Mouse (Mus musculus) hindbrain, embryonic 12.5 days (tissue): ENCODE measurements around the gene F10. TPM values are rescaled to one million over a fixed set of nuclear protein-coding genes. Genes with fewer than 3 reads are reported as not detected.

Source experiments
- ATAC-seq: fragments of 200-750 bp; cut with Nextera tagmentation; 2 replicates; pipeline ENCODE4 v1.8.0; 2017; ENCODE audit warnings: moderate TSS enrichment; ENCODE audit not compliant: low FRiP score
- H3K27ac ChIP-seq: fragments of 300-500 bp; sonication (generic); 2 replicates; pipeline ENCODE4 v1.5.1; 2016; ENCODE audit warnings: mild to moderate bottlenecking
- H3K27me3 ChIP-seq: fragments of 300-500 bp; sonication (generic); 2 replicates; pipeline ENCODE4 v1.6.1; 2016; ENCODE audit warnings: mild to moderate bottlenecking
- H3K36me3 ChIP-seq: fragments of 300-500 bp; sonication (generic); 2 replicates; pipeline ENCODE4 v1.6.1; 2016; ENCODE audit warnings: mild to moderate bottlenecking
- H3K4me1 ChIP-seq: fragments of 300-500 bp; sonication (generic); 2 replicates; pipeline ENCODE4 v1.6.1; 2016
- H3K4me2 ChIP-seq: fragments of 300-500 bp; sonication (generic); replicated peaks from 2 replicates; pipeline ENCODE4 v1.6.1; 2016; ENCODE audit warnings: mild to moderate bottlenecking
- H3K4me3 ChIP-seq: fragments of 300-500 bp; sonication (generic); 2 replicates; pipeline ENCODE4 v1.5.1; 2016; ENCODE audit warnings: mild to moderate bottlenecking
- H3K9ac ChIP-seq: fragments of 300-500 bp; sonication (generic); 2 replicates; pipeline ENCODE4 v1.6.1; 2016; ENCODE audit warnings: mild to moderate bottlenecking, moderate library complexity
- H3K9me3 ChIP-seq: fragments of 300-500 bp; sonication (generic); replicated peaks from 2 replicates; pipeline ENCODE4 v1.6.1; 2016; ENCODE audit warnings: mild to moderate bottlenecking
- WGBS: fragments of 180-500 bp; shearing (Covaris S2); methylation state at CpG from one replicate; pipeline ENCODE4 v1.1.7; 2016; 5-methylcytosine and 5-hydroxymethylcytosine counted together
- polyA plus RNA-seq: library from polyadenylated mRNA; unstranded; fragments of >200 nt; fragmentation: Nextera tagmentation; extraction: Ambion mirVana; gene quantifications from 2 replicates; pipeline ENCODE4 v1.2.1, GENCODE M21; 2016

The F10 gene
- polyA plus RNA-seq, result 0.59 and 0.66 TPM in 2 replicates

- Histone ChIP-seq H3K4me1 (no peaks in the 10 kb centered on the region; the same call in 1 of the 2 replicates), H3K4me2 (no peak within 1 kb of the TSS), H3K9me3 (no peaks in the 10 kb centered on the region), H3K27me3 (no peaks in the 10 kb centered on the region; the same call in 1 of the 2 replicates), H3K36me3 (no peaks in the 10 kb centered on the region), H3K27ac (no peak within 1 kb of the TSS), H3K4me3 (no peak within 1 kb of the TSS), H3K9ac (no peak within 1 kb of the TSS)
- WGBS, result 79% methylated on average over 7 of the region's 7 CpGs
- ATAC-seq, result no peak
Measured at GRCm38 (mm10) chr8:13037015-13037414, at the start of gene F10. Gene F10, plus strand, starts transcription at chr8:13037308.

GRCm38 (mm10) chr8:12987571-12987970 lies 49.5 kb upstream of the F10 start:
- Histone ChIP-seq H3K4me2 (no peak overlapping the region), H3K4me1 (no peaks in the 10 kb centered on the region), H3K27me3 (no peaks in the 10 kb centered on the region), H3K36me3 (peaks cover 55% of the 10 kb centered on the region), H3K4me3 (no peak overlapping the region), H3K27ac (no peak overlapping the region), H3K9ac (no peak overlapping the region), H3K9me3 (no peaks in the 10 kb centered on the region)
- WGBS, result 65% methylated on average over 8 of the region's 8 CpGs
- ATAC-seq, result no peak

GRCm38 (mm10) chr8:12988722-12989430 lies 48.2 kb upstream of the F10 start:
- Histone ChIP-seq H3K4me3 (no peak overlapping the region), H3K27ac (no peak overlapping the region), H3K4me2 (no peak overlapping the region), H3K4me1 (no peaks in the 10 kb centered on the region), H3K27me3 (no peaks in the 10 kb centered on the region), H3K36me3 (peaks cover 55% of the 10 kb centered on the region), H3K9ac (no peak overlapping the region), H3K9me3 (no peaks in the 10 kb centered on the region)
- ATAC-seq, result no peak
- WGBS, result 81% methylated on average over 13 of the region's 13 CpGs

- Histone ChIP-seq H3K9me3 (no peaks in the 10 kb centered on the region), H3K27me3 (no peaks in the 10 kb centered on the region), H3K4me1 (peaks cover 5% of the 10 kb centered on the region; the same call in 1 of the 2 replicates), H3K9ac (no peak overlapping the region), H3K27ac (no peak overlapping the region), H3K4me2 (no peak overlapping the region), H3K36me3 (peaks cover 52% of the 10 kb centered on the region), H3K4me3 (no peak overlapping the region)
- ATAC-seq, result no peak
- 87% methylated on average over 10 of the region's 10 CpGs for WGBS
Measured at GRCm38 (mm10) chr8:12991411-12991810, 45.7 kb upstream of the F10 start.

- no peak overlapping the region for H3K4me2 ChIP-seq
- WGBS, result 85% methylated on average over 5 of the region's 5 CpGs
- H3K27ac ChIP-seq, result no peak overlapping the region
- H3K4me3 ChIP-seq, result no peak overlapping the region
- no peak for ATAC-seq
- H3K36me3 ChIP-seq, result peaks cover 69% of the 10 kb centered on the region
- no peak overlapping the region for H3K9ac ChIP-seq
- no peaks in the 10 kb centered on the region for H3K27me3 ChIP-seq
- peaks cover 8% of the 10 kb centered on the region; the same call in 1 of the 2 replicates for H3K4me1 ChIP-seq
- no peaks in the 10 kb centered on the region for H3K9me3 ChIP-seq
Measured at GRCm38 (mm10) chr8:12994468-12994867, 42.6 kb upstream of the F10 start.

GRCm38 (mm10) chr8:12995481-12995880 lies 41.6 kb upstream of the F10 start:
- no peaks in the 10 kb centered on the region for H3K9me3 ChIP-seq
- WGBS, result 74% methylated on average over 5 of the region's 5 CpGs
- no peak overlapping the region for H3K9ac ChIP-seq
- H3K4me2 ChIP-seq, result no peak overlapping the region
- ATAC-seq, result no peak
- H3K4me3 ChIP-seq, result no peak overlapping the region
- peaks cover 71% of the 10 kb centered on the region for H3K36me3 ChIP-seq
- no peak overlapping the region for H3K27ac ChIP-seq
- H3K27me3 ChIP-seq, result no peaks in the 10 kb centered on the region
- peaks cover 8% of the 10 kb centered on the region; the same call in 1 of the 2 replicates for H3K4me1 ChIP-seq

- no peak overlapping the region for H3K4me3 ChIP-seq
- no peak overlapping the region for H3K4me2 ChIP-seq
- H3K9ac ChIP-seq, result no peak overlapping the region
- H3K27ac ChIP-seq, result no peak overlapping the region
- H3K27me3 ChIP-seq, result no peaks in the 10 kb centered on the region
- 62% methylated on average over 8 of the region's 8 CpGs for WGBS
- H3K4me1 ChIP-seq, result peaks cover 8% of the 10 kb centered on the region; the same call in 1 of the 2 replicates
- H3K9me3 ChIP-seq, result no peaks in the 10 kb centered on the region
- peaks cover 74% of the 10 kb centered on the region for H3K36me3 ChIP-seq
- ATAC-seq, result no peak
Measured at GRCm38 (mm10) chr8:12996831-12997275, 40.3 kb upstream of the F10 start.

GRCm38 (mm10) chr8:12998331-12998730 lies 38.8 kb upstream of the F10 start:
- H3K9me3 ChIP-seq, result no peaks in the 10 kb centered on the region
- H3K9ac ChIP-seq, result no peak overlapping the region
- WGBS, result 89% methylated on average over 8 of the region's 8 CpGs
- H3K4me2 ChIP-seq, result no peak overlapping the region
- peaks cover 8% of the 10 kb centered on the region; the same call in 1 of the 2 replicates for H3K4me1 ChIP-seq
- H3K27ac ChIP-seq, result no peak overlapping the region
- no peak for ATAC-seq
- no peak overlapping the region for H3K4me3 ChIP-seq
- H3K27me3 ChIP-seq, result no peaks in the 10 kb centered on the region
- H3K36me3 ChIP-seq, result peaks cover 88% of the 10 kb centered on the region

- H3K36me3 ChIP-seq, result peaks cover 93% of the 10 kb centered on the region
- no peak overlapping the region for H3K4me3 ChIP-seq
Measured at GRCm38 (mm10) chr8:12999793-13000192, 37.3 kb upstream of the F10 start.

GRCm38 (mm10) chr8:13007458-13007857 lies 29.6 kb upstream of the F10 start:
- Histone ChIP-seq H3K4me3 (no peak overlapping the region), H3K4me2 (no peak overlapping the region), H3K9me3 (no peaks in the 10 kb centered on the region), H3K27me3 (no peaks in the 10 kb centered on the region), H3K4me1 (no peaks in the 10 kb centered on the region), H3K27ac (no peak overlapping the region), H3K9ac (no peak overlapping the region), H3K36me3 (peaks cover 94% of the 10 kb centered on the region)
- WGBS, result 72% methylated on average over 4 of the region's 4 CpGs
- ATAC-seq, result no peak

More at GRCm38 (mm10) chr8:12999793-13000192, 37.3 kb upstream of the F10 start:
- Histone ChIP-seq H3K27ac (no peak overlapping the region), H3K4me1 (peaks cover 8% of the 10 kb centered on the region; the same call in 1 of the 2 replicates), H3K9ac (no peak overlapping the region), H3K9me3 (no peaks in the 10 kb centered on the region), H3K27me3 (no peaks in the 10 kb centered on the region), H3K4me2 (no peak overlapping the region)
- 89% methylated on average over 9 of the region's 9 CpGs for WGBS
- no peak for ATAC-seq

GRCm38 (mm10) chr8:13010313-13010712 lies 26.8 kb upstream of the F10 start:
- Histone ChIP-seq H3K9ac (no peak overlapping the region), H3K27ac (no peak overlapping the region), H3K4me2 (no peak overlapping the region), H3K9me3 (no peaks in the 10 kb centered on the region), H3K4me3 (no peak overlapping the region), H3K27me3 (no peaks in the 10 kb centered on the region), H3K4me1 (no peaks in the 10 kb centered on the region), H3K36me3 (peaks cover 94% of the 10 kb centered on the region)
- ATAC-seq, result no peak
- 58% methylated on average over 4 of the region's 4 CpGs for whole genome bisulfite sequencing

- WGBS, result 66% methylated on average over 4 of the region's 4 CpGs
- H3K9me3 ChIP-seq, result no peaks in the 10 kb centered on the region
- no peak for ATAC-seq
- H3K4me1 ChIP-seq, result no peaks in the 10 kb centered on the region
- H3K4me2 ChIP-seq, result no peak overlapping the region
- no peak overlapping the region for H3K9ac ChIP-seq
- no peak overlapping the region for H3K4me3 ChIP-seq
- no peaks in the 10 kb centered on the region for H3K27me3 ChIP-seq
- peaks cover 60% of the 10 kb centered on the region for H3K36me3 ChIP-seq
- H3K27ac ChIP-seq, result no peak overlapping the region
Measured at GRCm38 (mm10) chr8:13019560-13019959, 17.5 kb upstream of the F10 start.

GRCm38 (mm10) chr8:13021830-13022229 lies 15.3 kb upstream of the F10 start:
- Histone ChIP-seq H3K27me3 (no peaks in the 10 kb centered on the region), H3K36me3 (peaks cover 38% of the 10 kb centered on the region), H3K9ac (no peak overlapping the region), H3K4me3 (no peak overlapping the region), H3K4me2 (no peak overlapping the region), H3K27ac (no peak overlapping the region), H3K9me3 (no peaks in the 10 kb centered on the region), H3K4me1 (peaks cover 2% of the 10 kb centered on the region; the same call in 1 of the 2 replicates)
- no peak for ATAC-seq
- WGBS, result 96% methylated on average over 8 of the region's 8 CpGs
